Mouse (Mus musculus) thymus, adult 2 months (tissue): ENCODE results near the gene Ppfia1. TPM values are rescaled to one million over a fixed set of nuclear protein-coding genes. Genes with fewer than 3 reads are reported as not detected.

Source experiments
- DNase-seq: peaks from one replicate; pipeline ENCODE4 v3.0.0; 2021
- H3K27ac ChIP-seq: fragments of 200-500 bp; 2 replicates; pipeline ENCODE4 v1.5.1; 2012; ENCODE audit warnings: low read length, control low read depth; ENCODE audit not compliant: control insufficient read depth, insufficient read depth
- H3K27me3 ChIP-seq: fragments of 200-500 bp; 2 replicates; pipeline ENCODE4 v1.6.1; 2012; ENCODE audit warnings: mild to moderate bottlenecking, low read length, moderate library complexity, mixed read lengths; ENCODE audit not compliant: control insufficient read depth, insufficient read depth
- H3K36me3 ChIP-seq: fragments of 200-500 bp; 2 replicates; pipeline ENCODE4 v1.6.1; 2012; ENCODE audit warnings: mild to moderate bottlenecking, low read length, moderate library complexity; ENCODE audit not compliant: control insufficient read depth, insufficient read depth
- H3K4me1 ChIP-seq: fragments of 200-500 bp; replicated peaks from 2 replicates; pipeline ENCODE4 v1.6.1; 2012; ENCODE audit warnings: low read length; ENCODE audit not compliant: control insufficient read depth, insufficient read depth
- H3K4me3 ChIP-seq: fragments of 200-500 bp; 2 replicates; pipeline ENCODE4 v1.5.1; 2012; ENCODE audit warnings: mild to moderate bottlenecking, low read length, control low read depth, moderate library complexity; ENCODE audit not compliant: control insufficient read depth, insufficient read depth
- CTCF ChIP-seq: fragments of 200-500 bp; IDR thresholded peaks from 2 replicates; pipeline ENCODE4 v1.5.1; 2012; ENCODE audit warnings: mild to moderate bottlenecking, control low read depth, low read length, moderate library complexity, borderline replicate concordance; ENCODE audit not compliant: control insufficient read depth, poor library complexity, insufficient read depth; ENCODE audit errors: extremely low read depth
- POLR2A ChIP-seq: fragments of 200-500 bp; IDR thresholded peaks from 2 replicates; pipeline ENCODE4 v1.6.1; 2012; ENCODE audit warnings: mild to moderate bottlenecking, low read length, control low read depth, moderate library complexity; ENCODE audit not compliant: control insufficient read depth, poor library complexity, insufficient read depth; ENCODE audit errors: extremely low read depth
- WGBS: fragments of 180-500 bp; shearing (Covaris S2); methylation state at CpG from one replicate; pipeline ENCODE4 v1.1.7; 2018; 5-methylcytosine and 5-hydroxymethylcytosine counted together
- polyA plus RNA-seq: library from polyadenylated mRNA; depleted of rRNA; stranded (reverse); fragments of >200 nt; gene quantifications from 2 replicates; pipeline ENCODE4 v1.2.3, GENCODE M21; 2012

The Ppfia1 gene
- polyA plus RNA-seq, 1 experiment = 59.8 TPM

DNA sequence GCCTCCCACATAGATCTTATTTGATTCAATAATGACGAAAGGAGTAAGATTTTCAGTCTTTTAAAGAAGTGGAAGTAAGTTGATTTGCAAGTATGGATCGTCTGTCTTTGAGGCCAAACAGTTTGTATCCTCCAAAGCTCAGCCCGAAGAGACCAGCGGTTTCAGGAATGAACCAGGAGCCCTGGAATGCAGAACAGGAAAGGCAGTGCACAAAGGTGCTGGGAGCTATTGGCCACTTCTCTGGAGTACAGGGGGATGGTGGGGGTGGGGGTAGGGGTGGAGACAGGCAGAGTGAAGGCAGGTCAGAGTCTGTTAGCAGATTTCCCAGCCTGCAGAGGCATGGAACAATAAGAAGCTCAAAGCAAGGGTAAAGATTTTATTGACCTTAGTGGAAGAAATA, 80.0 kb downstream of the Ppfia1 start:
- H3K4me1 ChIP-seq = peaks cover 4% of the 10 kb centered on the region

DNA sequence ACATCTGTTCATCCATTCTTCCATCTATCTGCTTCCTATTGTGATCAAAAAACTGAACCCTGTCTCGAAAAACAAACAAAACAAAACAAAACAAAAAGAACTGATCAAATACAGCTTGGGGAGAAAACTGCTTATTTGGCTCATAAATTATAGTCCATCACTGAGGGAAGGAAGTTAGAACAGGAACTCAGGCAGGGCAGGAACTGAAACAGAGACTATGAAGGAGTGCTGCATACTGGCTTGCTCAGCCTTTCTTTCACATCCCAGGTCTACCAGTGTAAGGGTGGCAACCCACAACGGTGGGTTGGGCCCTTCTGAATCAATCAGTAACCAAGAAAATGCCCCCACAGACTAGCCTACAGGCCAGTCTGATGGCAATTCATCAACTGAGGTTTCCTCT, 82.4 kb downstream of the Ppfia1 start:
- Histone ChIP-seq H3K27me3 (no peaks in the 10 kb centered on the region), H3K27ac (no peak overlapping the region), H3K4me1 (peaks cover 9% of the 10 kb centered on the region), H3K4me3 (no peak overlapping the region), H3K36me3 (peaks cover 5% of the 10 kb centered on the region)
- no peak for DNase-seq
- WGBS = 58% methylated on average over 2 of the region's 2 CpGs
- no peak for TF ChIP-seq POLR2A
- no peak for TF ChIP-seq CTCF

More for the DNA sequence above, 80.0 kb downstream of the Ppfia1 start:
- Histone ChIP-seq H3K27me3 (no peaks in the 10 kb centered on the region), H3K36me3 (peaks cover 9% of the 10 kb centered on the region), H3K27ac (no peak overlapping the region), H3K4me3 (no peak overlapping the region)
- 92% methylated on average over 4 of the region's 4 CpGs for WGBS
- TF ChIP-seq POLR2A (no peak), CTCF (no peak)
- DNase-seq = no peak

DNA sequence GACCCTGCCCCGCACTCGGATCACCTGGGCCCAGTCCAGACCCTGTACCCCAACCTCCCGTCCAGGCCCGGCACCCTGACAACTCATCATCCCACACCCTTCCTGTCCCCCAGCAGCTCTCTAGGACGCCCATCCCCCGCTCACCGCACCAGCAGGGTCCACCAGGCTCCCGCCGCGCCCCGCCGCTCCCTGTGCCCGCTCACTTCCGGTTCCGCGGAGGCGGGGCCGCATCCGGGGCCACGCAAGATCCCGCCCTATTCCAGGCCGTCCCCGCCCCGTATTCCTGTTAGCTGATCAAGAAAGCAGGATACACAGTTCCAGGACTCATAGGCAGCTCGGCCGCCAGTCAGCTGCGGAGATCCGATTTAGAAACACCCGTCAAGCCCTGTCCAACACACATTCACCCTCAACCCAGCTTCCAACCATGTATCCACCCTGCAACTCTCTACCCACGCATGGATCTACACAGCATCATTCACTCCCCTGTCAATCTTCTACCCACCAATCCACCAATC, 82.9 kb downstream of the Ppfia1 start, which contains the start of gene Cttn:
Gene Cttn (minus strand): TSS at position 465 of the 515 bp plus-strand sequence.
- 35% methylated on average over 30 of the region's 30 CpGs for WGBS
- H3K36me3 ChIP-seq = peaks cover under 1% of the 10 kb centered on the region; the same call in 1 of the 2 replicates
- no peak for TF ChIP-seq POLR2A
- TF ChIP-seq CTCF = no peak
- peak within 1 kb of the TSS; percentile 29 for H3K4me3 ChIP-seq
- H3K27me3 ChIP-seq = no peaks in the 10 kb centered on the region
- DNase-seq = peak; percentile 19
- H3K27ac ChIP-seq = no peak within 1 kb of the TSS
- H3K4me1 ChIP-seq = peaks cover 9% of the 10 kb centered on the region

DNA sequence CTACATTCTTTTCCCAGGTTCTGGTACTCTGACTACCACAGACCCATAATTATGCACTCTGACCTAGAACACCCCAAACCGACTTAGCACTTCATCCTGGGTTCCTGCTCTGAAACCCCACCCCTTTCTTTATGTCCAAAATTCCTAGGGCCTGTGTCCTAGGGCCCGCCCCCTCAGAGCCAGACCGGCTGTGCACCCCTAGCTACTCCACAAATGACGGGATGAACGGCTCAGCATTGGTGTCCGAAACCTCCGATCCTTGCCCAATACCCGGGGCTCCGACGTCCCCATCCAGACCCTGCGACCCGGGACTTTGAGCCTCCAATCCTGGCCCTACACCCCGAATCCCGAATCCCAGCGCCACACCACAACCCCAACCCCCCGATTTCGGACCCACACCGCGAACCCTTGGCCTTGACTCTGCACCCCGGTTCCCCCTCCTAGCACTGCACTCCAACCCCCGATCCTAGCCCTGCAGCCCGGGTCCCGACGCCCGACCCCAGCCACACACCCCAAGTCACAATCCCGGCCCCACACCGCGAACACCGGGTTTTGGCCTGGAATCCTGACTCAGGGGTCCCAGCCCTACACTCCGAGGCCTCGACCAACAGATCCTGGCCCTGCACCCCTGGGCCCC, 83.5 kb downstream of the Ppfia1 start:
- no peak for DNase-seq
- Histone ChIP-seq H3K27ac (no peak overlapping the region), H3K4me1 (peaks cover 9% of the 10 kb centered on the region), H3K4me3 (peak overlapping the region; percentile 29), H3K27me3 (no peaks in the 10 kb centered on the region), H3K36me3 (no peaks in the 10 kb centered on the region)
- no peak for TF ChIP-seq CTCF
- 58% methylated on average over 31 of the region's 31 CpGs for WGBS

DNA sequence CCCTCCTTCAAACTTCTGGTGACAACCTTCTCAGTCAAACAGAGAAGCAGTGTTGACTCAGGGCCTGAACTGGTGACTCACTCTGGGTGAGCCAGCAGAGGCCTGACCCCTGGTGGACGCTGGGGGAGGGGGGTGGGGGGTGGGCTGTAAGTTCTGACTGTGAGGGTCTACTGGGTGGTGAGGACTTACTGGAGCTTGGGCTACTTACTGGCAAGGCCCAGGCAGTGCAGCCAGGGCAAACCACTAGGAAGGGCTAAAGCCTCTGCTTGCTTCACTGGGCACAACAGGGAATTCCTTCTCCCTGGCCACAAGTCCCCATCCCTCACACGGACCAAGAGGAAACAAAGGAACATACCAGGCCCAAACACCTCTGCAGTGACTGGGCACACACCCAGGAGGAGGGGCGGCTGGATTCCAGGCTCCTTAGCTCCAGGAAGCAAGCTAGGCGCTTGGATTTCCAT, 84.3 kb downstream of the Ppfia1 start:
- WGBS = 89% methylated on average over 4 of the region's 4 CpGs
- H3K4me3 ChIP-seq = no peak overlapping the region
- H3K27ac ChIP-seq = no peak overlapping the region
- TF ChIP-seq POLR2A = no peak
- TF ChIP-seq CTCF = no peak
- H3K36me3 ChIP-seq = no peaks in the 10 kb centered on the region
- no peaks in the 10 kb centered on the region for H3K27me3 ChIP-seq
- no peak for DNase-seq
- peaks cover 9% of the 10 kb centered on the region for H3K4me1 ChIP-seq

DNA sequence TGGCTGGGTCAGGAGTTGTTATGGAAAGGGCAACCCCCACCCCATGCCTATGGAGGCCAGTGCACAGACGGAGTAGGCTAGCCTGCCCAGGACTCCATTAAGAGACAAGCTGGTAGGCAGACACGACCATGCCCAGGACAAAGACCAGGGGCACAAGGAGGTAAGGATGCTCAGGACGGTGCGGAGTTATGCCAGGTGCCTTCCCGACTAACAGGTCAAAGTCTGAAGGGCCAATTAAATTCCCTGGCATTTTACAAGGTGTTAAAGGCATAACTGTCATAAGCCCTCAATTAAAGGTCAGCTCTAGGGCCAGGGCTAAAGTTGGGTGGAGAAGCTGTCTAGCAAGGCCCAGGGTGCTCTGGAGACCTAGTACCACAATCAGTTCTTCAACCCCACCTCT, 84.8 kb downstream of the Ppfia1 start:
- Histone ChIP-seq H3K4me3 (no peak overlapping the region), H3K4me1 (peaks cover 9% of the 10 kb centered on the region), H3K36me3 (no peaks in the 10 kb centered on the region), H3K27ac (no peak overlapping the region), H3K27me3 (no peaks in the 10 kb centered on the region)
- DNase-seq = no peak
- TF ChIP-seq POLR2A = no peak
- no peak for TF ChIP-seq CTCF
- 94% methylated on average over 5 of the region's 5 CpGs for WGBS

DNA sequence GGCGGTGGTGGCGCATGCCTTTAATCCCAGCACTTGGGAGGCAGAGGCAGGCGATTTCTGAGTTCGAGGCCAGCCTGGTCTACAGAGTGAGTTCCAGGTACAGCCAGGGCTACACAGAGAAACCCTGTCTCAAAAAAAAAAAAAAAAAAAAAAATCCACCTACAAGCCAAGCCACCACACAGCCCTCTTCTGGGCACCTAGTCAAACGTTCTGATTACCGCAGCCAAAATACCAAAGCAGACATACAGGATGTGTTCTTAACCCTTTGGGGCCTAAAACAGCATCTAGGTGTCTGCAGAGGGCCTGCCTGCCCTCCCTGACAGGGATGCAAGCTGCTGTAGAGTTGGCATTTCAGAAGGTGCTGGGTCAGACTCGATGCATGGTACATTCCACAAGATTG, 91.0 kb downstream of the Ppfia1 start:
- DNase-seq = no peak
- H3K4me1 ChIP-seq = peaks cover 5% of the 10 kb centered on the region
- H3K4me3 ChIP-seq = no peak overlapping the region
- no peak for TF ChIP-seq POLR2A
- no peak for TF ChIP-seq CTCF
- H3K36me3 ChIP-seq = no peaks in the 10 kb centered on the region
- no peaks in the 10 kb centered on the region for H3K27me3 ChIP-seq
- no peak overlapping the region for H3K27ac ChIP-seq
- 82% methylated on average over 7 of the region's 7 CpGs for WGBS
